Mouse (Mus musculus): ENCODE data around the gene Sh3d21. TPM values are rescaled to one million over a fixed set of nuclear protein-coding genes. Genes with fewer than 3 reads are reported as not detected.

Sh3d21 gene
- polyA plus RNA-seq, 1 experiment, result 5.5 TPM

DNA sequence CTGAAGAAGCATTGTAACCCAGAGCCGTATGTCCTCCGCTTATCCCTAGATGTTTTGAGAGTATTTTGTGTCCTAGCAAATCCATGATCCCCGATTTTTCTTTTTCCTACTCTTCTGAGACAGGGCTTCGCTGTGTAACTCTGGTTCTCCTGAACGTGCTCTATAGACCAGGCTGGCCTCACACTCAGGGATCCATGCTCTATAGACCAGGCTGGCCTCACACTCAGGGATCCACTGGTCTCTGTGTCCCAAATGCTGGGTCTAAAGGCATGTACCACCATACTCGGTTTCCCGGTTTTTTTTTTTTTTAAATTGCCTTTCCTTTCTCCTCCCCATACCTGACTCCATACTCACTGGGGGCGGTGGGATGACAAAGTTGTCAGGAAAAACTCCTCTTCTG is 2.3 kb downstream of the Sh3d21 start:
- H3K4me1 ChIP-seq (ENCODE audit: control insufficient read depth, insufficient read depth, low read length), result peaks cover 2% of the 10 kb centered on the region
- no peak for TF ChIP-seq CTCF (conservative IDR thresholded peaks at IDR 0.05; ENCODE audit: insufficient read depth, insufficient read length, low read depth, low read length)
- TF ChIP-seq POLR2A (IDR thresholded peaks at IDR 0.05; ENCODE audit: low read depth, low read length), result no peak
- 94% methylated on average over 8 of the region's 8 CpGs for WGBS

DNA sequence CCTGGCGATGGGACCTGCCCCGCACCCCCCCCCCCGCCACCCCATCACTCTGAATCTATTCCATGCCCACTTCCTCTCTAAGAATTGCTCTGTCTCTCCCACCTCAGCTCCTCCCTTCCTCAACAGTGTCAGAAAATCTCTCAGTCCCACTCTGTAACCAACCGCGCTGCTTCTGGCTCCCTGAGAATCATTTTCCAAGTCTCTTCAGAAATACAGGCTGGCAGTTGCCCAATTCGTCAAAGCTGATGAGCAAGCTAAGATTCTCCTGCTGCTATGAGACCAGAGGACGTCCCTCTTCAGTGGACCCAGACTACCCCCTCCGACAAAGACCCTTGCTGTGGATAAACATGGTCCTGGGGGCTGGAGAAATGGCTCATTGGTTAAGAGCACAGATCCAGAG is 3.8 kb downstream of the Sh3d21 start:
- Histone ChIP-seq H3K36me3 (ENCODE audit: control insufficient read depth, insufficient read depth, low read length) (no peaks in the 10 kb centered on the region), H3K4me3 (ENCODE audit: insufficient read depth, low read depth, low read length) (no peak overlapping the region), H3K4me1 (ENCODE audit: control insufficient read depth, insufficient read depth, low read length) (peaks cover 5% of the 10 kb centered on the region), H3K27ac (ENCODE audit: insufficient read depth, low read depth, low read length) (no peak overlapping the region), H3K27me3 (replicated peaks; ENCODE audit: control insufficient read depth, insufficient read depth, low read length) (no peaks in the 10 kb centered on the region)
- DNase-seq, result no peak
- 56% methylated on average over 8 of the region's 8 CpGs for WGBS
- no peak for TF ChIP-seq POLR2A (IDR thresholded peaks at IDR 0.05; ENCODE audit: low read depth, low read length)

More for the DNA sequence above, 2.3 kb downstream of the Sh3d21 start:
- DNase-seq, result no peak
- Histone ChIP-seq H3K36me3 (ENCODE audit: control insufficient read depth, insufficient read depth, low read length) (no peaks in the 10 kb centered on the region), H3K27me3 (replicated peaks; ENCODE audit: control insufficient read depth, insufficient read depth, low read length) (no peaks in the 10 kb centered on the region), H3K27ac (ENCODE audit: insufficient read depth, low read depth, low read length) (no peak overlapping the region), H3K4me3 (ENCODE audit: insufficient read depth, low read depth, low read length) (no peak overlapping the region)

DNA sequence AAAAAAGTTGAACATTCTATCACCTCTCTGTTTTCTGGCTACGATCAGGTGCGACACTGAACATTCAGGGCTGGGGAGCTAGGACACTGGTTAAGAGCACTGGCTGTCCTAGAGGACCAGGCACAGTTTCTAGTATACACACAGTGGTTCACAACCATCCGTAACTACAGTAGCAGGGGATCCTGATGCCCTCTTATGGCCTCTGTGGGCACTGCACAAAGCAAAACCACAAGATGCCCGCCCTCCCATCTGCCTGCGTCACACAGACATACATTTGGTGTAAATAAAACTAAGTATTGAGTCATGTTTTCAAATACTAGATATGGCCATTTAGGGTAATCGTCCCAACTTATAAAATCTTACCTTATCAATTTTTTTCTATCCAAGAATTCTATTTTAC is 5.7 kb downstream of the Sh3d21 start:
- TF ChIP-seq CTCF (conservative IDR thresholded peaks at IDR 0.05; ENCODE audit: insufficient read depth, insufficient read length, low read depth, low read length) (peak; percentile 47), POLR2A (IDR thresholded peaks at IDR 0.05; ENCODE audit: low read depth, low read length) (no peak)
- Histone ChIP-seq H3K4me3 (ENCODE audit: insufficient read depth, low read depth, low read length) (no peak overlapping the region), H3K4me1 (ENCODE audit: control insufficient read depth, insufficient read depth, low read length) (peaks cover 5% of the 10 kb centered on the region), H3K27ac (ENCODE audit: insufficient read depth, low read depth, low read length) (no peak overlapping the region), H3K27me3 (replicated peaks; ENCODE audit: control insufficient read depth, insufficient read depth, low read length) (no peaks in the 10 kb centered on the region), H3K36me3 (ENCODE audit: control insufficient read depth, insufficient read depth, low read length) (no peaks in the 10 kb centered on the region)
- no peak for DNase-seq
- 93% methylated on average over 6 of the region's 6 CpGs for WGBS

DNA sequence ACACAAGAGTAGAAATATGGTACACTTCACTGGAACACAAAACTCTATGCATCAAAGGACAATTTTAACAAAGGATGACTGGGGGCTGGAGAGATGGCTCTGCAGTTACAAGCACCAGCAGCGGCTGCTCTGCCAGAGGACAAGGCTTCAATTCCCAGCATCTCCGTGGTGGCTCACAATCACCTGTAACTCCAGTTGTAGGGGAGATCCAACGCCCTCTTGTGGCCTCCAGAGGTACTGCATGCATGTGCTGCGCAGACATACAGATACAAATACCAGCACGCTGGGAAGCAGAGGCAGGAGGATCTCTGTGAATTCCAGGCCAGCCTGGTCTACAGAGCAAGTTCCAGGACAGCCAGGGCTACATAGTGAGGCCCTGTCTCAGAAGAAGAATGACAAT is 6.7 kb downstream of the Sh3d21 start:
- no peaks in the 10 kb centered on the region for H3K27me3 ChIP-seq (replicated peaks; ENCODE audit: control insufficient read depth, insufficient read depth, low read length)
- TF ChIP-seq CTCF (conservative IDR thresholded peaks at IDR 0.05; ENCODE audit: insufficient read depth, insufficient read length, low read depth, low read length) (peak; percentile 73), POLR2A (IDR thresholded peaks at IDR 0.05; ENCODE audit: low read depth, low read length) (no peak)
- no peak for DNase-seq
- 63% methylated on average over 5 of the region's 5 CpGs for whole genome bisulfite sequencing
- no peak overlapping the region for H3K4me3 ChIP-seq (ENCODE audit: insufficient read depth, low read depth, low read length)
- H3K4me1 ChIP-seq (ENCODE audit: control insufficient read depth, insufficient read depth, low read length), result peaks cover 5% of the 10 kb centered on the region
- H3K27ac ChIP-seq (ENCODE audit: insufficient read depth, low read depth, low read length), result no peak overlapping the region
- H3K36me3 ChIP-seq (ENCODE audit: control insufficient read depth, insufficient read depth, low read length), result no peaks in the 10 kb centered on the region

DNA sequence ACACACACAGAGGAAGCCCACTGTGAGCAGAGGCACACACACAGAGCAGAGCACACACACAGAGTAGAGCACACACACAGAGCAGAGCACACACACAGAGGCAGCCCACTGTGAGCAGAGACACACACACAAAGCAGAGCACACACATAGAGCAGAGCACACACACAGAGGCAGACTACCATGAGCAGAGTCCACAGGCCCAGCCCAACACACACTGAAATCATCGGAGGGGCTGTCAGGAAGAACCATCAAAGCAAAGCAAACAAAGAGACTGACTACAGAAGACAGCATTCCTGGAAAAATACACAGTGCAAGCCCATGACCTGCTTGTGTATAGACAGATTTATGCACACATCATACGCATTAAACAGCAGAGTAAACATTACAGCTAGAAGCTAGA is 7.4 kb downstream of the Sh3d21 start:
- Histone ChIP-seq H3K36me3 (ENCODE audit: control insufficient read depth, insufficient read depth, low read length) (no peaks in the 10 kb centered on the region), H3K27me3 (replicated peaks; ENCODE audit: control insufficient read depth, insufficient read depth, low read length) (no peaks in the 10 kb centered on the region), H3K27ac (ENCODE audit: insufficient read depth, low read depth, low read length) (peak overlapping the region; percentile 67), H3K4me1 (ENCODE audit: control insufficient read depth, insufficient read depth, low read length) (peaks cover 6% of the 10 kb centered on the region), H3K4me3 (ENCODE audit: insufficient read depth, low read depth, low read length) (no peak overlapping the region)
- DNase-seq, result no peak
- TF ChIP-seq POLR2A (IDR thresholded peaks at IDR 0.05; ENCODE audit: low read depth, low read length) (no peak), CTCF (conservative IDR thresholded peaks at IDR 0.05; ENCODE audit: insufficient read depth, insufficient read length, low read depth, low read length) (no peak)
- WGBS, result 32% methylated on average over 2 of the region's 2 CpGs

DNA sequence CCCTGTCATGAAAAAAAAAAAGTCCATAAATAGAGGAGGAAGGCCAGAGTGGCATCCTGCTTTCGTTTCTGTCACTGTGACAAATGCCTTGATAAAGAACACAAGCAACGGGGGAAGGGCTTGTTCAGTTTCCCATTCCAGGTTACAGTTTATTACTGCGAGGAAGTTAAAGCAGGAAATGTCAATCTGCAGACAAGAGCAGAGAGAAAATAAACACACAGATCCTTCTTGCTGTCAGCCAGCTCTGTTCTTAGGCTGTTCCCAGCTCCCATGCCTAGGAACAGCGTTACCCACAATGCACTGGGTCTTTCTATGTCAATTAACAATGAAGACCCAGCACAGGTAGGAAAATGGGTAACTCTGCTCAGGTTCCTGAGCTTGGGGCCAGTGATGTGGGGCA is 8.1 kb downstream of the Sh3d21 start:
- H3K36me3 ChIP-seq (ENCODE audit: control insufficient read depth, insufficient read depth, low read length), result no peaks in the 10 kb centered on the region
- H3K4me1 ChIP-seq (ENCODE audit: control insufficient read depth, insufficient read depth, low read length), result peaks cover 12% of the 10 kb centered on the region
- DNase-seq, result peak; percentile 84
- peak overlapping the region; percentile 67 for H3K27ac ChIP-seq (ENCODE audit: insufficient read depth, low read depth, low read length)
- no peak overlapping the region for H3K4me3 ChIP-seq (ENCODE audit: insufficient read depth, low read depth, low read length)
- H3K27me3 ChIP-seq (replicated peaks; ENCODE audit: control insufficient read depth, insufficient read depth, low read length), result no peaks in the 10 kb centered on the region
- 37% methylated on average over 4 of the region's 4 CpGs for WGBS
- TF ChIP-seq POLR2A (IDR thresholded peaks at IDR 0.05; ENCODE audit: low read depth, low read length), result no peak
- no peak for TF ChIP-seq CTCF (conservative IDR thresholded peaks at IDR 0.05; ENCODE audit: insufficient read depth, insufficient read length, low read depth, low read length)

DNA sequence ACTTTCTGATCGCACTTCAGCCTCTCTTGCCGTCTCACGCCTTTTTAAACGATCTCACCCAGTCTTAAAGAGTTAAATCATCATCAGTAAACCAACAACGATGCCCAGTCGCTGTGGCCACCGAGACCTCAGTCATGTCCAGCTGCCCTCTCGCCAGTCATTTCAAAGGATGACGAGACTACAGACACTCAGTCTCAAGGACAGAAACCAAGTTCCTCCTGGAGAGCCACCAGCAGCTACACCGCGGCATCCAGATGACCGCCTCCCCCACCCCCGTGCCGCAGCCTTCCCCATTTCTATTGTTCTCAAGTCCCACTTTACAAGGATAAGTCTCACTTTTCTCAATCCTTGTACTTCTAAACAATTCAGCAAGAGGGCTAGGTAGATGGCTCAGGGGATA is 10.4 kb downstream of the Sh3d21 start:
- Histone ChIP-seq H3K36me3 (ENCODE audit: control insufficient read depth, insufficient read depth, low read length) (no peaks in the 10 kb centered on the region; the same call in 1 of the 2 replicates), H3K27ac (ENCODE audit: insufficient read depth, low read depth, low read length) (no peak overlapping the region), H3K27me3 (replicated peaks; ENCODE audit: control insufficient read depth, insufficient read depth, low read length) (no peaks in the 10 kb centered on the region), H3K4me1 (ENCODE audit: control insufficient read depth, insufficient read depth, low read length) (peaks cover 12% of the 10 kb centered on the region), H3K4me3 (ENCODE audit: insufficient read depth, low read depth, low read length) (no peak overlapping the region)
- TF ChIP-seq POLR2A (IDR thresholded peaks at IDR 0.05; ENCODE audit: low read depth, low read length) (no peak), CTCF (conservative IDR thresholded peaks at IDR 0.05; ENCODE audit: insufficient read depth, insufficient read length, low read depth, low read length) (no peak)
- DNase-seq, result no peak
- WGBS, result 67% methylated on average over 14 of the region's 14 CpGs

Data from kidney, adult 2 months (tissue).